Mouse (Mus musculus): ENCODE measurements around the gene Bcar3.

GRCm38 (mm10) chr3:122304560-122304959 lies 10.6 kb downstream of the Bcar3 start:
- TF ChIP-seq POLR2A (IDR thresholded peaks at IDR 0.05; ENCODE audit: control insufficient read depth, extremely low read depth, insufficient read depth, low read length, poor library complexity), result no peak
- TF ChIP-seq CTCF (IDR thresholded peaks at IDR 0.05; ENCODE audit: borderline replicate concordance, control insufficient read depth, extremely low read depth, insufficient read depth, low read length, poor library complexity), result no peak
